Comparison of ENCODE assay signal across 11 mouse cellular contexts in the genomic region with DNA sequence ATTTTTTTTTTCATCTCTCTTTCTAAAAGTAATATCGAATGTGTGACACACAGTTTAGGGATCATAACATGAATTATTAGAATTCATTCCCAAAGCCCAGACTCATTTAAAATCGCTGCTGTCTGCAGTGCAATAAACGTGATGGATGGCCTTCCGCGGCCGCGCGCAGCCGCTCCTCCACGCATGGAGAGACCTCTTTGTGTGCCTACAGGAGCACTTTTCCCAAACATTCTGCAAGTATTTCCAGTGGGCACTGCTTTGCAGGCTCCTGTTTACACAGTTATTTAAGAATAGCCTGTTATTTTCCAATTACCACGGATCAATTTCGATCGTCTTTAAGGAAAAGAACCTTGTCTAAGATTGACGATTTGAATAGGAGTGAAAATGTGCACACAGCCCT.
DNase-seq lines count a peak whose midpoint lies in the region; ATAC-seq lines count a peak whose summit lies in the region.
"Had no signal": no experiment of that assay in that cellular context is flagged by ENCODE, and none has a peak within 500 bp of the region (broad histone marks: within the 10 kb centered on the region; RNA-seq: fewer than 3 reads in every experiment).

No protein-coding gene starts in this region.

- H3K9me3 ChIP-seq in lung, embryonic 15.5 days = no peaks in the 10 kb centered on the region
- H3K9me3 ChIP-seq in hindbrain, embryonic 15.5 days = no peaks in the 10 kb centered on the region
- no peaks in the 10 kb centered on the region for H3K9me3 ChIP-seq in limb, embryonic 13.5 days
- H3K9me3 ChIP-seq in stomach, embryonic 16.5 days (replicated peaks; ENCODE audit: control insufficient read depth, low read length) = no peaks in the 10 kb centered on the region

- no peak for DNase-seq in lung, postnatal 4 days
- DNase-seq in right cerebral cortex, postnatal 25 days = no peak
- DNase-seq in cerebellum, postnatal 10 days = no peak
- DNase-seq in cerebellum, adult 11 months = no peak
- DNase-seq: gastrocnemius, postnatal 14 days; thymus, adult 18-20 months had no signal

- H3K4me1 ChIP-seq in lung, embryonic 15.5 days = 0 out of 2 replicates have a peak, but pooled peaks cover 3% of the 10 kb centered on the region
- peaks cover 22% of the 10 kb centered on the region for H3K4me1 ChIP-seq in hindbrain, embryonic 15.5 days (replicated peaks)
- 0 out of 2 replicates have a peak, but pooled peaks cover 4% of the 10 kb centered on the region for H3K4me1 ChIP-seq in limb, embryonic 13.5 days
- peaks cover 7% of the 10 kb centered on the region; the same call in 1 of the 2 replicates for H3K4me1 ChIP-seq in stomach, embryonic 16.5 days (ENCODE audit: control insufficient read depth, insufficient read depth, low read length)

- 38% methylated on average over 14 of the region's 14 CpGs for WGBS in lung, embryonic 15.5 days
- WGBS in hindbrain, embryonic 15.5 days = 34% methylated on average over 14 of the region's 14 CpGs
- 38% methylated on average over 14 of the region's 14 CpGs for WGBS in limb, embryonic 13.5 days
- 22% methylated on average over 14 of the region's 14 CpGs for WGBS in stomach, embryonic 16.5 days

- peak overlapping the region; percentile 18; the same call in 1 of the 2 replicates for H3K4me2 ChIP-seq in lung, embryonic 15.5 days
- peak overlapping the region; percentile 31 for H3K4me2 ChIP-seq in hindbrain, embryonic 15.5 days
- peak overlapping the region; percentile 38 for H3K4me2 ChIP-seq in limb, embryonic 13.5 days (replicated peaks)
- peak overlapping the region; percentile 46 for H3K4me2 ChIP-seq in stomach, embryonic 16.5 days (ENCODE audit: low read depth, low read length)

- H3K36me3 ChIP-seq in lung, embryonic 15.5 days = no peaks in the 10 kb centered on the region
- no peaks in the 10 kb centered on the region for H3K36me3 ChIP-seq in hindbrain, embryonic 15.5 days
- no peaks in the 10 kb centered on the region for H3K36me3 ChIP-seq in limb, embryonic 13.5 days
- no peaks in the 10 kb centered on the region for H3K36me3 ChIP-seq in stomach, embryonic 16.5 days (ENCODE audit: control insufficient read depth, insufficient read depth, low read length)

- H3K27ac ChIP-seq in lung, embryonic 15.5 days = no peak overlapping the region
- peak overlapping the region; percentile 72 for H3K27ac ChIP-seq in hindbrain, embryonic 15.5 days (replicated peaks)
- no peak overlapping the region for H3K27ac ChIP-seq in limb, embryonic 13.5 days
- H3K27ac ChIP-seq in stomach, embryonic 16.5 days (ENCODE audit: low read length) = no peak overlapping the region

- ATAC-seq in lung, embryonic 15.5 days (ENCODE audit: borderline replicate concordance, extremely low read depth, low FRiP score, low TSS enrichment) = no peak
- no peak for ATAC-seq in hindbrain, embryonic 15.5 days (ENCODE audit: low FRiP score, low read depth)
- no peak for ATAC-seq in limb, embryonic 13.5 days (ENCODE audit: low FRiP score, low read depth)
- ATAC-seq in stomach, embryonic 16.5 days (ENCODE audit: insufficient read depth, low FRiP score) = no peak
- ATAC-seq: CD4-positive, CD25-positive, alpha-beta regulatory T cell, adult 4 months had no signal

- H3K4me3 ChIP-seq in lung, embryonic 15.5 days = no peak overlapping the region
- no peak overlapping the region for H3K4me3 ChIP-seq in hindbrain, embryonic 15.5 days
- no peak overlapping the region for H3K4me3 ChIP-seq in limb, embryonic 13.5 days
- peak overlapping the region; percentile 22 for H3K4me3 ChIP-seq in stomach, embryonic 16.5 days (replicated peaks; ENCODE audit: low read length)

- H3K27me3 ChIP-seq in lung, embryonic 15.5 days = no peaks in the 10 kb centered on the region
- H3K27me3 ChIP-seq in hindbrain, embryonic 15.5 days = no peaks in the 10 kb centered on the region
- H3K27me3 ChIP-seq in limb, embryonic 13.5 days = no peaks in the 10 kb centered on the region
- no peaks in the 10 kb centered on the region for H3K27me3 ChIP-seq in stomach, embryonic 16.5 days (ENCODE audit: control insufficient read depth, insufficient read depth, low read length)

- no peak overlapping the region for H3K9ac ChIP-seq in lung, embryonic 15.5 days
- H3K9ac ChIP-seq in hindbrain, embryonic 15.5 days = no peak overlapping the region
- no peak overlapping the region for H3K9ac ChIP-seq in limb, embryonic 13.5 days
- H3K9ac ChIP-seq in stomach, embryonic 16.5 days (ENCODE audit: low read length) = peak overlapping the region; percentile 51; the same call in 1 of the 2 replicates
